Mouse (Mus musculus) lung, embryonic 16.5 days (tissue): ENCODE data around the gene Kbtbd4. TPM values are rescaled to one million over a fixed set of nuclear protein-coding genes. Genes with fewer than 3 reads are reported as not detected.
"Not testable (repeated sequence)": the region's sequence is repeated elsewhere in the genome, so short reads cannot be mapped to it uniquely, and the experiment has no call there.

Source experiments
- ATAC-seq: fragments of 200-750 bp; cut with Nextera tagmentation; 2 replicates; pipeline ENCODE4 v1.8.0; 2017; ENCODE audit warnings: low read depth, mild to moderate bottlenecking, moderate library complexity
- H3K27ac ChIP-seq: fragments of 300-500 bp; sonication (generic); 2 replicates; pipeline ENCODE4 v1.5.1; 2014; ENCODE audit warnings: mild to moderate bottlenecking, control low read depth, low read length
- H3K27me3 ChIP-seq: fragments of 300-500 bp; sonication (generic); 2 replicates; pipeline ENCODE4 v1.6.1; 2014; ENCODE audit warnings: low read depth, low read length, mixed read lengths; ENCODE audit not compliant: control insufficient read depth, insufficient read depth
- H3K36me3 ChIP-seq: fragments of 300-500 bp; sonication (generic); 2 replicates; pipeline ENCODE4 v1.6.1; 2014; ENCODE audit warnings: low read length; ENCODE audit not compliant: control insufficient read depth, insufficient read depth
- H3K4me1 ChIP-seq: fragments of 300-500 bp; sonication (generic); replicated peaks from 2 replicates; pipeline ENCODE4 v1.6.1; 2014; ENCODE audit warnings: low read length, mixed read lengths; ENCODE audit not compliant: control insufficient read depth, insufficient read depth
- H3K4me2 ChIP-seq: fragments of 300-500 bp; sonication (generic); 2 replicates; pipeline ENCODE4 v1.6.1; 2014; ENCODE audit warnings: low read depth, low read length, control low read depth
- H3K4me3 ChIP-seq: fragments of 300-500 bp; sonication (generic); 2 replicates; pipeline ENCODE4 v1.5.1; 2014; ENCODE audit warnings: mild to moderate bottlenecking, low read length, control low read depth
- H3K9ac ChIP-seq: fragments of 300-500 bp; sonication (generic); 2 replicates; pipeline ENCODE4 v1.6.1; 2014; ENCODE audit warnings: low read length, control low read depth
- H3K9me3 ChIP-seq: fragments of 300-500 bp; sonication (generic); 2 replicates; pipeline ENCODE4 v1.6.1; 2016; ENCODE audit warnings: low read length; ENCODE audit not compliant: control insufficient read depth
- whole genome bisulfite sequencing: fragments of 180-500 bp; shearing (Covaris S2); extraction: QIAGEN DNeasy Blood & Tissue Kit; methylation state at CpG from one replicate; pipeline ENCODE4 v1.1.7; 2014; 5-methylcytosine and 5-hydroxymethylcytosine counted together
- polyA plus RNA-seq: library from polyadenylated mRNA; unstranded; fragments of >200 nt; fragmentation: Nextera tagmentation; extraction: Ambion mirVana; gene quantifications from 2 replicates; pipeline ENCODE4 v1.2.1, GENCODE M21; 2015

Kbtbd4 gene
- polyA plus RNA-seq, 1 experiment from 2014 or later = 36.5 TPM

- 77% methylated on average over 6 of the region's 6 CpGs for whole genome bisulfite sequencing
- Histone ChIP-seq H3K9ac (no peak overlapping the region), H3K4me1 (peaks cover 6% of the 10 kb centered on the region; the same call in 1 of the 2 replicates), H3K36me3 (peaks cover 34% of the 10 kb centered on the region), H3K27ac (no peak overlapping the region), H3K4me3 (no peak overlapping the region), H3K27me3 (peaks cover 15% of the 10 kb centered on the region), H3K9me3 (no peaks in the 10 kb centered on the region), H3K4me2 (no peak overlapping the region)
- ATAC-seq = no peak
Measured at GRCm38 (mm10) chr2:90893673-90894298, 10.8 kb upstream of the Kbtbd4 start.

GRCm38 (mm10) chr2:90894299-90894677 lies 10.3 kb upstream of the Kbtbd4 start:
- not testable (repeated sequence) for ATAC-seq, H3K4me1 ChIP-seq, H3K27me3 ChIP-seq, H3K4me3 ChIP-seq, H3K9me3 ChIP-seq, H3K4me2 ChIP-seq, H3K9ac ChIP-seq, H3K27ac ChIP-seq
- WGBS = 87% methylated on average over 3 of the region's 3 CpGs
- peaks cover 34% of the 10 kb centered on the region for H3K36me3 ChIP-seq

GRCm38 (mm10) chr2:90903398-90903797 lies 1.1 kb upstream of the Kbtbd4 start:
- no peak for ATAC-seq
- Histone ChIP-seq H3K9me3 (no peaks in the 10 kb centered on the region), H3K27me3 (no peaks in the 10 kb centered on the region), H3K4me1 (peaks cover 19% of the 10 kb centered on the region), H3K9ac (peak overlapping the region; percentile 93), H3K36me3 (peaks cover 16% of the 10 kb centered on the region), H3K4me2 (peak overlapping the region; percentile 72), H3K27ac (no peak overlapping the region), H3K4me3 (peak overlapping the region; percentile 81)
- WGBS = 68% methylated on average over 2 of the region's 2 CpGs

GRCm38 (mm10) chr2:90904856-90905224 lies 300 bp downstream of the Kbtbd4 start:
- H3K9ac ChIP-seq = peak overlapping the region; percentile 93
- peak overlapping the region; percentile 87 for H3K27ac ChIP-seq
- H3K4me3 ChIP-seq = peak overlapping the region; percentile 81
- no peaks in the 10 kb centered on the region for H3K9me3 ChIP-seq
- peak overlapping the region; percentile 72 for H3K4me2 ChIP-seq
- H3K27me3 ChIP-seq = no peaks in the 10 kb centered on the region
- peaks cover 26% of the 10 kb centered on the region for H3K36me3 ChIP-seq
- peak; percentile 80 for ATAC-seq
- WGBS = 1% methylated on average over 21 of the region's 21 CpGs
- H3K4me1 ChIP-seq = peaks cover 19% of the 10 kb centered on the region

GRCm38 (mm10) chr2:90906721-90907120 lies 2.2 kb downstream of the Kbtbd4 start:
- ATAC-seq = no peak
- WGBS = 83% methylated on average over 2 of the region's 2 CpGs
- Histone ChIP-seq H3K9me3 (no peaks in the 10 kb centered on the region), H3K27me3 (no peaks in the 10 kb centered on the region), H3K27ac (no peak overlapping the region), H3K9ac (no peak overlapping the region), H3K4me1 (peaks cover 19% of the 10 kb centered on the region), H3K4me3 (no peak overlapping the region), H3K36me3 (peaks cover 33% of the 10 kb centered on the region), H3K4me2 (no peak overlapping the region)

- H3K9me3 ChIP-seq = no peaks in the 10 kb centered on the region
- no peak overlapping the region for H3K4me3 ChIP-seq
- peaks cover 38% of the 10 kb centered on the region for H3K36me3 ChIP-seq
- no peak overlapping the region for H3K27ac ChIP-seq
- no peaks in the 10 kb centered on the region for H3K27me3 ChIP-seq
- 72% methylated on average over 1 of the region's 1 CpGs for WGBS
- no peak for ATAC-seq
- H3K9ac ChIP-seq = no peak overlapping the region
- peaks cover 13% of the 10 kb centered on the region for H3K4me1 ChIP-seq
- H3K4me2 ChIP-seq = no peak overlapping the region
Measured at GRCm38 (mm10) chr2:90910861-90911260, 6.3 kb downstream of the Kbtbd4 start.

GRCm38 (mm10) chr2:90911668-90912067 lies 7.1 kb downstream of the Kbtbd4 start:
- H3K27ac ChIP-seq = no peak overlapping the region
- peaks cover 38% of the 10 kb centered on the region for H3K36me3 ChIP-seq
- H3K9me3 ChIP-seq = no peaks in the 10 kb centered on the region
- peaks cover 17% of the 10 kb centered on the region for H3K4me1 ChIP-seq
- no peaks in the 10 kb centered on the region for H3K27me3 ChIP-seq
- no peak overlapping the region for H3K4me3 ChIP-seq
- ATAC-seq = no peak
- WGBS = 65% methylated on average over 1 of the region's 1 CpGs
- H3K9ac ChIP-seq = no peak overlapping the region
- no peak overlapping the region for H3K4me2 ChIP-seq

GRCm38 (mm10) chr2:90913671-90914070 lies 9.1 kb downstream of the Kbtbd4 start:
- WGBS = 47% methylated on average over 2 of the region's 2 CpGs
- H3K4me2 ChIP-seq = no peak overlapping the region
- H3K27ac ChIP-seq = no peak overlapping the region
- H3K9ac ChIP-seq = no peak overlapping the region
- H3K9me3 ChIP-seq = no peaks in the 10 kb centered on the region
- peaks cover 21% of the 10 kb centered on the region for H3K4me1 ChIP-seq
- H3K4me3 ChIP-seq = no peak overlapping the region
- H3K36me3 ChIP-seq = peaks cover 36% of the 10 kb centered on the region
- no peaks in the 10 kb centered on the region for H3K27me3 ChIP-seq
- ATAC-seq = no peak

- ATAC-seq = no peak
- WGBS = 77% methylated on average over 1 of the region's 1 CpGs
- Histone ChIP-seq H3K9me3 (no peaks in the 10 kb centered on the region), H3K4me2 (no peak overlapping the region), H3K4me3 (no peak overlapping the region), H3K36me3 (peaks cover 21% of the 10 kb centered on the region), H3K4me1 (peaks cover 21% of the 10 kb centered on the region), H3K9ac (no peak overlapping the region; the same call in 1 of the 2 replicates), H3K27me3 (no peaks in the 10 kb centered on the region), H3K27ac (no peak overlapping the region)
Measured at GRCm38 (mm10) chr2:90915516-90915915, 11.0 kb downstream of the Kbtbd4 start.
